7 mouse cellular contexts compared by ENCODE assay signal in the genomic region with DNA sequence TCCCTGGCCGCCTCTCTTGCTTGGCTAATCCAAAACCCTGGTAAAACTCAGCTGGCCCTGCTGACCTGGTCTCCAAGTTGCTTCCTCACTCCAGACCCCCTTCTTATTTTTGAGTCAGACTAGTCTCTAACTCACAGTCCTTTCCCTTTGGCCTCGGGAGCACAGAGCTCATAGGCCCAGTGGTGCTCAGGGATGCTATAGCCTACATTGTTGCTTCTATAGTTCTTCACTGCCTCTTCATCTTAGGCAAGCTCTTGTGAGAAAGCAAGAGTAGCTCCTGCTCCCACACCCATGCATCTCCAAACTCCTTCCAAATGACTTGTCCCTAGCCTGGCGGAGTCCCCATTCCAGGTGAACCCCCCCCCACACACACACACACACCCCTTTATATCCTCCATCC. TPM values are rescaled to one million over a fixed set of nuclear protein-coding genes. Genes with fewer than 3 reads are reported as not detected.
DNase-seq lines count a peak whose midpoint lies in the region; ATAC-seq and TF ChIP-seq lines count a peak whose summit lies in the region.

No protein-coding gene starts in this region.

- no peaks in the 10 kb centered on the region for H3K9me3 ChIP-seq in embryonic facial prominence, embryonic 12.5 days
- H3K9me3 ChIP-seq in hindbrain, embryonic 15.5 days: no peaks in the 10 kb centered on the region
- no peaks in the 10 kb centered on the region for H3K9me3 ChIP-seq in midbrain, embryonic 13.5 days

- peak overlapping the region; percentile 99 for H3K27ac ChIP-seq in layer of hippocampus, adult 2 months
- no peak overlapping the region for H3K27ac ChIP-seq in embryonic facial prominence, embryonic 12.5 days
- H3K27ac ChIP-seq in hindbrain, embryonic 15.5 days (replicated peaks): no peak overlapping the region
- no peak overlapping the region for H3K27ac ChIP-seq in midbrain, embryonic 13.5 days

- 50% methylated on average over 3 of the region's 3 CpGs for WGBS in embryonic facial prominence, embryonic 12.5 days
- WGBS in hindbrain, embryonic 15.5 days: 49% methylated on average over 3 of the region's 3 CpGs
- 63% methylated on average over 3 of the region's 3 CpGs for WGBS in midbrain, embryonic 13.5 days

- DNase-seq in layer of hippocampus, adult 2 months (ENCODE audit: low spot score in 2 of 2): no peak
- DNase-seq in layer of hippocampus, adult 9-10 months (ENCODE audit: low spot score): no peak
- no peak for DNase-seq in gastrocnemius, adult 8-10 months (ENCODE audit: low spot score in 2 of 2)
- no peak for DNase-seq in urinary bladder, postnatal 25 days (ENCODE audit: low spot score)

- peak overlapping the region; percentile 80 for H3K4me3 ChIP-seq in layer of hippocampus, adult 2 months
- H3K4me3 ChIP-seq in embryonic facial prominence, embryonic 12.5 days: peak overlapping the region; percentile 69
- peak overlapping the region; percentile 70 for H3K4me3 ChIP-seq in hindbrain, embryonic 15.5 days
- peak overlapping the region; percentile 78 for H3K4me3 ChIP-seq in midbrain, embryonic 13.5 days (replicated peaks)

- TF ChIP-seq CTCF in layer of hippocampus, adult 2 months (conservative IDR thresholded peaks at IDR 0.05): no peak

- H3K4me1 ChIP-seq in embryonic facial prominence, embryonic 12.5 days: peaks cover 16% of the 10 kb centered on the region
- peaks cover 19% of the 10 kb centered on the region for H3K4me1 ChIP-seq in hindbrain, embryonic 15.5 days (replicated peaks)
- peaks cover 23% of the 10 kb centered on the region for H3K4me1 ChIP-seq in midbrain, embryonic 13.5 days (replicated peaks)

- H3K27me3 ChIP-seq in embryonic facial prominence, embryonic 12.5 days: no peaks in the 10 kb centered on the region
- H3K27me3 ChIP-seq in hindbrain, embryonic 15.5 days: no peaks in the 10 kb centered on the region
- H3K27me3 ChIP-seq in midbrain, embryonic 13.5 days: no peaks in the 10 kb centered on the region

- peak overlapping the region; percentile 87 for H3K4me2 ChIP-seq in embryonic facial prominence, embryonic 12.5 days (replicated peaks)
- H3K4me2 ChIP-seq in hindbrain, embryonic 15.5 days: peak overlapping the region; percentile 69
- H3K4me2 ChIP-seq in midbrain, embryonic 13.5 days (replicated peaks): peak overlapping the region; percentile 75

- ATAC-seq in embryonic facial prominence, embryonic 12.5 days (ENCODE audit: insufficient number of reproducible peaks, insufficient read depth, low FRiP score, low TSS enrichment): no peak
- ATAC-seq in hindbrain, embryonic 15.5 days (ENCODE audit: low FRiP score, low read depth): no peak
- no peak for ATAC-seq in midbrain, embryonic 13.5 days

- H3K9ac ChIP-seq in embryonic facial prominence, embryonic 12.5 days: peak overlapping the region; percentile 80
- peak overlapping the region; percentile 65; the same call in 1 of the 2 replicates for H3K9ac ChIP-seq in hindbrain, embryonic 15.5 days
- peak overlapping the region; percentile 83 for H3K9ac ChIP-seq in midbrain, embryonic 13.5 days (replicated peaks)

- peaks cover 42% of the 10 kb centered on the region for H3K36me3 ChIP-seq in embryonic facial prominence, embryonic 12.5 days
- peaks cover 23% of the 10 kb centered on the region for H3K36me3 ChIP-seq in hindbrain, embryonic 15.5 days
- peaks cover 37% of the 10 kb centered on the region for H3K36me3 ChIP-seq in midbrain, embryonic 13.5 days

RNA-seq across cellular contexts. Expression of a gene that starts 1.2 kb away (rescaled TPM):
- 100 to 1,000 TPM; 154 to 156 TPM for total RNA-seq in layer of hippocampus, adult 2 months (2021)
- 312 and 333 TPM in 2 replicates for polyA plus RNA-seq in embryonic facial prominence, embryonic 12.5 days (2016; fragmentation: Nextera tagmentation; extraction: Ambion mirVana)
- 333 and 340 TPM in 2 replicates for polyA plus RNA-seq in hindbrain, embryonic 15.5 days (2015; fragmentation: Nextera tagmentation; extraction: Ambion mirVana)
- polyA plus RNA-seq in midbrain, embryonic 13.5 days (2015; fragmentation: Nextera tagmentation; extraction: Ambion mirVana): 380 and 382 TPM in 2 replicates
- 100 to 1,000 TPM; 262 to 329 (median 295) TPM for total RNA-seq in gastrocnemius, adult 8-10 months (2022)

RNA-seq across cellular contexts. Expression of a gene that starts 32.1 kb away (rescaled TPM):
- total RNA-seq in layer of hippocampus, adult 2 months (2021): not detected
- not detected in 2 replicates for polyA plus RNA-seq in embryonic facial prominence, embryonic 12.5 days (2016; fragmentation: Nextera tagmentation; extraction: Ambion mirVana)
- 0.04 TPM in 1 of 2 replicates, not detected in the other for polyA plus RNA-seq in hindbrain, embryonic 15.5 days (2015; fragmentation: Nextera tagmentation; extraction: Ambion mirVana)
- 0.04 TPM in 1 of 2 replicates, not detected in the other for polyA plus RNA-seq in midbrain, embryonic 13.5 days (2015; fragmentation: Nextera tagmentation; extraction: Ambion mirVana)
- total RNA-seq in gastrocnemius, adult 8-10 months (2022): not detected

RNA-seq across cellular contexts. Expression of a gene that starts 40.1 kb away (rescaled TPM):
- 100 to 1,000 TPM; 503 to 542 TPM for total RNA-seq in layer of hippocampus, adult 2 months (2021)
- 588 TPM in 2 replicates for polyA plus RNA-seq in embryonic facial prominence, embryonic 12.5 days (2016; fragmentation: Nextera tagmentation; extraction: Ambion mirVana)
- polyA plus RNA-seq in hindbrain, embryonic 15.5 days (2015; fragmentation: Nextera tagmentation; extraction: Ambion mirVana): 1,382 and 1,396 TPM in 2 replicates
- 820 and 847 TPM in 2 replicates for polyA plus RNA-seq in midbrain, embryonic 13.5 days (2015; fragmentation: Nextera tagmentation; extraction: Ambion mirVana)
- 100 to 1,000 TPM; 461 to 506 (median 481) TPM for total RNA-seq in gastrocnemius, adult 8-10 months (2022)

RNA-seq across cellular contexts. Expression of a gene that starts 40.3 kb away (rescaled TPM):
- 10 to 100 TPM; 36.5 to 37.6 TPM for total RNA-seq in layer of hippocampus, adult 2 months (2021)
- polyA plus RNA-seq in embryonic facial prominence, embryonic 12.5 days (2016; fragmentation: Nextera tagmentation; extraction: Ambion mirVana): 69.0 and 75.4 TPM in 2 replicates
- 58.1 and 60.9 TPM in 2 replicates for polyA plus RNA-seq in hindbrain, embryonic 15.5 days (2015; fragmentation: Nextera tagmentation; extraction: Ambion mirVana)
- polyA plus RNA-seq in midbrain, embryonic 13.5 days (2015; fragmentation: Nextera tagmentation; extraction: Ambion mirVana): 56.6 and 61.5 TPM in 2 replicates
- 1 to 10 TPM; 3.6 to 7.9 (median 3.8) TPM for total RNA-seq in gastrocnemius, adult 8-10 months (2022)
